Mouse (Mus musculus): ENCODE measurements around the gene Stradb. TPM values are rescaled to one million over a fixed set of nuclear protein-coding genes. Genes with fewer than 3 reads are reported as not detected.

Stradb gene
- polyA plus RNA-seq (2021) = 63.9 TPM

DNA sequence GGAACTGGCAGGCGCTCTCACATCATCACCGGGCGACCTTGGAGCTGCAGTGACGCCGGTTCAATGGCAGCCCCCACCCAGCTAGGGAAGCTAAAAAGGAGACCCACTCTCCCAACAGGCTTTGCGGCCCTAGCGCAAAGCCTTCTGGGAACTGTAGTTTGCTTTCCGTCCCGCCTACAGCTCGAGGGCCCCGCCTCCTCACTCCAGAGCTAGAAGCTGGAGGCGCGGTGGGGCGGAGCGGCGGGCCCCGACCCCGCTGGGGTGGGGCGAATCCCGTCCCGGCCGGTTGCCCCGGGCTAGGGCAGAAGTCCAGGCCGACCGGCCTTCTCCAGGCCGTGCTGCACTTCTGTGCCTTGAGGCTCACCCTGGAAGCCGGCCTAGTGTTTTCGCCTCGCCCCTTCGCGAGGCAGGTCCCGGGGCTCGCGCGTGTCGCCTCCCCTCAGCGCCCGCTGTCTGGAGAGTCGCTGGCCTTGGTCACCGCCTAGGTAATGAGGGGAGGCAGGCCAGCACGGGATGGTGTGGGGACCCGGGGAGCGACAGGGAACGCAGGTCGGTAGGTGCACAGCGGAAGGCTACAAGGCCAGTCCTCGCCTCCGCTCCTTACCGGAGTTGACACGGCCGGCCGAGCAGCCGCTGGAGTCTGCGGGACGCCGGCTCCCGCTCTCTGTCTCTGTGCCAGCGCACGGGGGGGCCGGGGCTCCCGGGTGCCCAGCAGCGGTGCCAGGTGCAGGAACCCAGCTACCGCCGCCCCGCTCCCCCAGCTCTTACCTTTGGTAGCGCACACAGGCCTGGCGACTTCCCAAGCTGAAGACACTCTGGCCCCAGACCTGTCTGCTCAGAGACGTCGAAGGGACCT, at the start of gene Stradb, which contains the start of gene Trak2:
Stradb (plus strand) TSS at position 157 of the 856 bp plus-strand sequence.
Trak2 (minus strand) TSS at position 65 of the 856 bp plus-strand sequence.
- ChIA-PET POLR2A (interaction anchor here (0.8 to 1.8 kb wide), 3 partner anchors 11 to 24 kb away, joined by 3 to 8 read pairs (median 4); no protein-coding TSS in a partner anchor), CTCF (interaction anchor here (0.9 to 3.1 kb wide), 6 partner anchors 8 to 23 kb away, joined by 4 to 15 read pairs (median 4); no protein-coding TSS in a partner anchor)
- TF ChIP-seq CTCF (IDR thresholded peaks at IDR 0.05) = no peak
- DNase-seq (ENCODE audit: low read depth, low spot score) (peak; percentile 83), ATAC-seq (peak; percentile 97)
- no peaks in the 10 kb centered on the region for H3K27me3 ChIP-seq
- in situ Hi-C loops (cut with MboI; ENCODE audit: low pct_unique_long_range_greater_than_20kb) = no loop called here

DNA sequence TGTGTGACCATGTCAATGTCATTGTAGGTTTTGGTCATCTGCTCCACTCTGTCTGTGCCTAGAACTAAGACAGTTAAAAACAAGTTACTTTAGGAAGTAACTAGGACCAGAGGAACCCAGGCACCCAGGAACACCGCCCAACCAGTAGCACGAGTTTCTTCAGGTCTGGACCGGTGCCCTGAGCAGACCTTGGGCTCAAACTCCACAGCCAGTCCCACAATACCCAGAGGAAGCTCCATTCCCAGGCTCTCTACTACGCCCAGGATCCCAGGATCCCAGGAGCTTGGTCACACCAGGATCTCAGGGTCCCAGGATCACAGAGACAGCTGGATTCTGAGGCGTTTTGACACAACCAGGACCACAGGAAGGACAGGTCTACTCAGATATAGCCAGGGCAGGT, 46.7 kb upstream of the Stradb start:
- POLR2A ChIA-PET = interaction anchor here (0.6 kb wide), 1 partner anchor 50 kb away, joined by 5 read pairs; no protein-coding TSS in a partner anchor
- DNase-seq (ENCODE audit: low read depth, low spot score) = no peak
- in situ Hi-C loops (cut with MboI; ENCODE audit: low pct_unique_long_range_greater_than_20kb) = no loop called here
- ATAC-seq = no peak
- CTCF ChIA-PET = no interaction called here
- no peak for TF ChIP-seq CTCF (IDR thresholded peaks at IDR 0.05)
- H3K27me3 ChIP-seq = no peaks in the 10 kb centered on the region

DNA sequence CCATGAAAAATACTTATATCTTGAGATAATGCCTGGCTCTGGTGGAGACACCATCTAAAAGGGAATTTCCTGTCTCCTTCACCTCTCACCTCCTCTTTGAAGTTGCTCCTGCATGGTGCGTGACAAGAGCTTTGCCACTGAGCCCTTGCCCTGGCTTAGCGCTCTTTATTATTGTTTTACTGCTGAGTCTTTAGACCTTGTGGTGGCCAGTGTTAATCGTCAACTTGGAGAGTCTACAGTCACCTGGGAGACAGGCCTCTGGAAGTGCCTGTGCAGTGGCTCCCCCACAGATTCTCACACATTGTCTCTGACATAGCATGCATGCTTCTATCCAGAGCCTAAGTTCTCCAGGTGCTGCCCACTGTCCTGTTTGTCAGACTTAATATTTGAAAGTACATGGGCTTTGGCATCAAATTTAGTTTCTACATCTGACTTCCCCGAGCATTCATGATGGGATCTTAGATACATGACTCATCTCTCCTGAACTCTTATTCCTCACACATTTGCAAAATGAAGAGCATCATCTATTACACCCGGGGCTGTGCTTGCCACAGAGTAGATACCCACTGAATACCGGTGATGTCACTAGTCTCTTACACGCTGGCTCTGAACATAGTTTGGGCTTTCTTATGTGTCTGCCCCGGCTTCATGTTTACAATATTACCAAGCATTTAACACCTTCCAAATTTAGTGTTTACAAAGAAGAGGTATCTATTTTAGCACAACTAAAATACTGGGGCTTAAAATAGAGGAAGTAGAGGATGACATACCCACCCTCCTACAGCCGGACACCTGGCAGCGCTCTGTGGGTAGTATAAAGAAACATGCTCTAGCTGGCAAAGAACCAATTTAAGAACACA, 36.3 kb upstream of the Stradb start:
- CTCF ChIA-PET = interaction anchor here (1.3 to 1.4 kb wide), 3 partner anchors 9 to 56 kb away, joined by 3 to 5 read pairs (median 4); no protein-coding TSS in a partner anchor
- no peak for TF ChIP-seq CTCF (IDR thresholded peaks at IDR 0.05)
- peak; percentile 71 for ATAC-seq
- H3K27me3 ChIP-seq = no peaks in the 10 kb centered on the region
- POLR2A ChIA-PET = no interaction called here
- in situ Hi-C loops (cut with MboI; ENCODE audit: low pct_unique_long_range_greater_than_20kb) = no loop called here
- DNase-seq (ENCODE audit: low read depth, low spot score) = no peak

DNA sequence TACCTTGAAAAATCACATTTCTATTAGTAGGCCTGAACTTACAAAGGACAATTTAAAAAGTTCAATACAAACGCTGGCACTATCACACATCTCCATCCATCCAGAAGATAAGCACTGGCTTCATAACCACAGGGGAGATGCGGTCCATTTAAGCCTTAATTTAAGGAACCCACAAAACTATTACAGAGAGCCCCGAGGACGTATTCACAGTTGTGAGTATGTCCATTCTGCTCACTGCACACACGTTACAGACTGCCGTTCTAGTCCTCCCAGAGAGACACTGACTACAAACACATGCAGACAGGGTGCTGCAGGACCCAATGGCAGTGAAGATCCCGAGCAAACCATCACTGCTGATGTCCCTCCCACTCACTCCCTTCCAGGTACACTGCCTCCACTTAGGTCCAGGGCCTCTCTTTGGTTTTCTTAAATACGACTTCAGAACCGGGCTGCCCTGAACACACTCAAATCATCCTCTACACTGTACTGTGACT, 35.7 kb upstream of the Stradb start:
- no peak for TF ChIP-seq CTCF (IDR thresholded peaks at IDR 0.05)
- DNase-seq (ENCODE audit: low read depth, low spot score) = no peak
- ATAC-seq = no peak
- ChIA-PET POLR2A (interaction anchor here (0.6 kb wide), 1 partner anchor 675 kb away, joined by 3 read pairs; no protein-coding TSS in a partner anchor), CTCF (interaction anchor here (1.3 to 1.4 kb wide), 3 partner anchors 8 to 55 kb away, joined by 3 to 5 read pairs (median 4); no protein-coding TSS in a partner anchor)
- in situ Hi-C loops (cut with MboI; ENCODE audit: low pct_unique_long_range_greater_than_20kb) = no loop called here
- H3K27me3 ChIP-seq = no peaks in the 10 kb centered on the region

DNA sequence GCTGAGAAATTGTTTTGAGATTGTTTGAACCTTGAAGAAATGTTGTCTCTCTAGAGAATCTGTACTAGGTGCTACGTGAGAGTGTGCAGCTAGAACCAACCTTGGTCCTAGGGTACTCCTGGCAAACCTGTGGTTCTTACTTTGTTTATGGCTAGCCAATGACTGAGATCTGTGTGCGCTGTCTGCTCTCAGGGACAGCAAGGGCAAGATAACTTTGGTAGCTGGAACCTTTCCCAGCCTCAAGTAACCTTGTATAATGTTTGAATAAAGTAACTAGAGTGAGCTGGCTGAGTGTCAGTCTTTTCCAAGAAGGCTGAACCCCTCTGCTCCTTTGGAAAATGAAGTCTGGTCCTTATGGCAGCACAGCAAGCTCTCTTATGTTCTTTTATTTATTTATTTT, 27.8 kb upstream of the Stradb start:
- ATAC-seq (no peak), DNase-seq (ENCODE audit: low read depth, low spot score) (no peak)
- CTCF ChIA-PET = interaction anchor here (0.8 to 1.4 kb wide), 3 partner anchors 8 to 32 kb away, joined by 3 to 4 read pairs (median 3); no protein-coding TSS in a partner anchor
- no peak for TF ChIP-seq CTCF (IDR thresholded peaks at IDR 0.05)
- POLR2A ChIA-PET = interaction anchor here (1.5 kb wide), 1 partner anchor 16 kb away, joined by 3 read pairs; no protein-coding TSS in a partner anchor
- no peaks in the 10 kb centered on the region for H3K27me3 ChIP-seq
- in situ Hi-C loops (cut with MboI; ENCODE audit: low pct_unique_long_range_greater_than_20kb) = no loop called here

DNA sequence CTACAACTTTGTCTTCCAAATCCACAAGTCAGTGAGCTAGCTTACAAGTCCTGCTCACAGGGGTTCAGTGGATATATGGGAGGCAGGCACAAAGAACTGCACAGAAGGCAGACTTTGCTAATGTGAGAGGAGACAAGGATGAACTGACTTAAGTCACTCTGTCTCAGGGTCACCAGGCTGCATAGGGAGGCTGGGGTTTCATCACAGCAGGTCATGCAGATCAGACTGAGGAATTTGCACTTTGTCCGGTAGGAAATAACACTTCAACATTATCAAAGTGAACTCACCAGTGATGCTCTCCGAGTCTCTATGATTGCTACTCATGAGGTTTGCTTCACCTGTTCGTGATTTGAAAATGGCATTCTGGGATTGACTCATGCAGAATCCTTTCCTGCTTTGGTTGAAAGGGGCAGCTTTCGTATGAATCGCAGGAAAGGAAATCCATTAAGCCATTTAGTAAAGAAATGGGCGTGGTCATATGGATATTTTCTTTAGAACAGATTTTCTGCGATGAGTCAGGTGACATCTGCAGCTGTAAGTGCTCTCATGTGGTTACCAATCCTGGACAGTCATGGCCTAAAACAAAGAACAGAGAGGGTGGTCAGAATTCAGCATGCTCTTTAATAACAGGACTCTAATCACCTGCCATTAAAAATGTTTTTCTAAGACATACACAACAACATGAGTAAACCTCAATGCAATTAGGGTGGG, 27.2 kb upstream of the Stradb start:
- ChIA-PET POLR2A (interaction anchor here (1.5 kb wide), 1 partner anchor 17 kb away, joined by 3 read pairs; no protein-coding TSS in a partner anchor), CTCF (interaction anchor here (0.8 to 1.4 kb wide), 5 partner anchors 9 to 33 kb away, joined by 3 to 4 read pairs (median 3); no protein-coding TSS in a partner anchor)
- ATAC-seq (no peak), DNase-seq (ENCODE audit: low read depth, low spot score) (no peak)
- no peak for TF ChIP-seq CTCF (IDR thresholded peaks at IDR 0.05)
- in situ Hi-C loops (cut with MboI; ENCODE audit: low pct_unique_long_range_greater_than_20kb) = no loop called here
- H3K27me3 ChIP-seq = no peaks in the 10 kb centered on the region

DNA sequence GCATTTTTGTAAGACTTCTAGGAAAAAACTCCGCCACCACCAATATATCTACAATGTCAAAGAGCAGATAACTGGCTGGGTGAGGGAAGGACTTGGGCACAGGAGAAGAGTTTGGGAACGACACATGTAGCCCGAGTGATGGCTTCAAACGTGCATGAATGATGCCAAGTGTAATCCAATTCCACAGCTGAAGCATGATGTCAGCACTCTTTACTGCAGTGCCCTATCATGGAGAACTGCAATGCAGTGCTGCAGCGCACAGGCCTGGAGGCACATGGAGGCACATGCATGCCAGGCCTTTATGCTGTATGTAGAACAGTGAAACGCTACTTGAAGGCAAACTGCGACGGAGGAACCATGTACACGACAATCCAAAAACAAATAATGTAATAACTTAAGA, 26.6 kb upstream of the Stradb start:
- DNase-seq (ENCODE audit: low read depth, low spot score) (no peak), ATAC-seq (no peak)
- no peak for TF ChIP-seq CTCF (IDR thresholded peaks at IDR 0.05)
- in situ Hi-C loops (cut with MboI; ENCODE audit: low pct_unique_long_range_greater_than_20kb) = no loop called here
- ChIA-PET CTCF (interaction anchor here (0.9 to 1.4 kb wide), 4 partner anchors 10 to 33 kb away, joined by 3 to 4 read pairs (median 3); no protein-coding TSS in a partner anchor), POLR2A (no interaction called here)
- no peaks in the 10 kb centered on the region for H3K27me3 ChIP-seq

DNA sequence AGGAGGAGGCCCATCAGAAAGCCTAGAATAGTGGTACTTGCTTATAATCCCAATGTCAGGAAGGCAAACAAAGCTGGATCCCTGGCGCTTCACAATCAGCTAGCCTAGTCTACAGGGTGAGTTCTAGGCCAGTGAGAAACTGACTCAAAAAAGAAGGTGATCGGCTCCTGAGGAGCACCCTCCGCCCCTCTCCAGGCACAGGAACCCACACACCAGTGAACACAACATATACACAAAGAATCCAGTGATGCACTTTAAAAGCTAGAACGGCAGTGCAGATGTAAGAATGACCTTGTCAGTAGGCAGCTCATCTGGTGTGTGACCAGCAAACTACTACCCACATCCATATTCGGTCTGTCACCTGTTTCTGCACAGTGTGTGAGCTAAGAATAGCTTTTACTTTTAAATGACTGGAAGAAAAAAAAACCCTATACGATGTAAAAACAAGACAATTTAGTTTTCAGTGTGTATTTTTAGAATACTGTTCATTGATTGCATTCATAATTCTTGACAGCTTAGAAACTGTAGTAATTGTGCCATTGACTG, 23.7 kb upstream of the Stradb start:
- in situ Hi-C loops (cut with MboI; ENCODE audit: low pct_unique_long_range_greater_than_20kb) = no loop called here
- CTCF ChIA-PET = interaction anchor here (1.5 kb wide), 1 partner anchor 12 kb away, joined by 5 read pairs; no protein-coding TSS in a partner anchor
- DNase-seq (ENCODE audit: low read depth, low spot score) = no peak

More for the DNA sequence above, 23.7 kb upstream of the Stradb start:
- TF ChIP-seq CTCF (IDR thresholded peaks at IDR 0.05) = no peak
- POLR2A ChIA-PET = interaction anchor here (0.6 to 1.4 kb wide), 3 partner anchors 24 to 1174 kb away, joined by 3 to 4 read pairs (median 4); partner anchors contain the start of genes Stradb and Trak2
- ATAC-seq = no peak
- no peaks in the 10 kb centered on the region for H3K27me3 ChIP-seq

All from Patski (cell line).